Mouse (Mus musculus) G1E (cell line): ENCODE results near the gene Dars2.

Experiments
- CTCF ChIP-seq: IDR thresholded peaks from 2 replicates; pipeline ENCODE4 v1.5.1; 2012; ENCODE audit warnings: low read depth, low read length, inconsistent platforms, mixed read lengths
- GATA1 ChIP-seq: IDR thresholded peaks from 2 replicates; pipeline ENCODE4 v1.6.1; 2012; ENCODE audit warnings: borderline replicate concordance, low read length, inconsistent platforms, mixed read lengths
- GATA2 ChIP-seq: IDR thresholded peaks from 2 replicates; pipeline ENCODE4 v1.6.1; 2012; ENCODE audit warnings: low read depth, low read length, inconsistent platforms, borderline replicate concordance
- POLR2AphosphoS5 ChIP-seq: IDR thresholded peaks from 2 replicates; pipeline ENCODE4 v1.6.1; 2012; ENCODE audit warnings: low read depth, low read length, inconsistent platforms; ENCODE audit not compliant: insufficient replicate concordance
- TAL1 ChIP-seq: conservative IDR thresholded peaks from 2 replicates; pipeline ENCODE4 v1.6.1; 2012; ENCODE audit warnings: low read depth, low read length, inconsistent platforms, mixed read lengths

GRCm38 (mm10) chr1:161057164-161057563, 13.3 kb downstream of the Dars2 start:
- no peak for TF ChIP-seq CTCF
- TF ChIP-seq GATA1, result no peak
- no peak for TF ChIP-seq POLR2AphosphoS5
- no peak for TF ChIP-seq GATA2
- no peak for TF ChIP-seq TAL1
